Mouse (Mus musculus) lung, adult 2 months (tissue): ENCODE results near the gene Il1b. TPM values are rescaled to one million over a fixed set of nuclear protein-coding genes. Genes with fewer than 3 reads are reported as not detected.

Experiments used
- DNase-seq: peaks from one replicate; pipeline ENCODE4 v3.0.0; 2022
- H3K4me1 ChIP-seq: fragments of 200-500 bp; 2 replicates; pipeline ENCODE4 v1.6.1; 2011; ENCODE audit warnings: low read length; ENCODE audit not compliant: control insufficient read depth, insufficient read depth
- H3K4me3 ChIP-seq: fragments of 200-500 bp; replicated peaks from 2 replicates; pipeline ENCODE3; 2011; ENCODE audit warnings: low read depth, mild to moderate bottlenecking, control low read depth, low read length; ENCODE audit errors: extremely low read depth
- CTCF ChIP-seq: fragments of 200-500 bp; IDR thresholded peaks from 2 replicates; pipeline ENCODE4 v1.5.1; 2011; ENCODE audit warnings: mild to moderate bottlenecking, low read length, control low read depth; ENCODE audit not compliant: insufficient read depth
- POLR2A ChIP-seq: fragments of 200-500 bp; IDR thresholded peaks from 2 replicates; pipeline ENCODE4 v1.6.1; 2011; ENCODE audit warnings: low read depth, mild to moderate bottlenecking, control low read depth, low read length, borderline replicate concordance; ENCODE audit errors: extremely low read depth
- WGBS: fragments of 180-500 bp; shearing (Covaris S2); methylation state at CpG from one replicate; pipeline ENCODE4 v1.1.7; 2018; 5-methylcytosine and 5-hydroxymethylcytosine counted together
- polyA plus RNA-seq: library from polyadenylated mRNA; depleted of rRNA; stranded (reverse); fragments of >200 nt; gene quantifications from 2 replicates; pipeline ENCODE4 v1.2.3, GENCODE M21; 2012; rRNA removed

Il1b gene
- polyA plus RNA-seq, 1 experiment = 7.1 TPM

DNA sequence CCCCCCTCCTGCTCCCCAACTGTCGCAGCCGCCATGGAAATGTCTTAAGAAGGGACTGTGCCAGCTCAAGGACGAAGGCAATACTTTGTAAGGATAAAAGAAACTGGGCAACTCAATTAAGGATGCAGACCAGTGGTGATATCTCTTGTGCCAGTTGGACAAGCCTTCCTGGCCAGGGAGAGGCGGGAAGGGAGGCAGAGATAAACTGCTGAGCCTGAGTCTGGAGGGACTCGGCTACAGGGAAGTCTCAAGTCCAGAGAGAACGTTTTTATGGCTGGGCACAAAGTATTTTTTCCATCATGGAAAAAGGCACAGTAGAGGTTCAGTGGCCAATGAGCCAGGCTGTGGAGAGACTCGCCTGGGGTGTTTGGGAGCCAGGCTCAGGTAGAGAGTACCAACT is 40.9 kb downstream of the Il1b start:
- WGBS = 46% methylated on average over 7 of the region's 7 CpGs

DNA sequence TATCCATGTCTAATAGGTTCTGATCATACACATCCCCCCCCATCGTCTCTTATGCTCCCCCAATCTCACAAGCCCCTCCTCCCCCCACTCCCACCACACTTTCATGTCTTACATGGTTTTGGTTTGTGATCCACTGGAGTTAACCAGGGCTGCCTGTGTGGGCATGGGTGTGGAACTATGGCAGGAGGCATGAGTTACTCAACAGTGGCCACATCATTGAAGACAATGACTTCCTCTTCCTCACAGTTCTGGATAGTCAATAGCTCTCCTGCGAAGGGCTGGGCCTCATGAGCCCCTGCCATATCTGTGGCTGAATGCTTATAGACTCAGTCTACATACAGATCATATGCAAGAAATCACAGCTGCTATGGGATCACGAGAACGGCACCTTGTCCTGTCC is 42.7 kb downstream of the Il1b start:
- WGBS = 80% methylated on average over 4 of the region's 4 CpGs

More for the DNA sequence above, 40.9 kb downstream of the Il1b start:
- H3K4me1 ChIP-seq = peaks cover 8% of the 10 kb centered on the region
- DNase-seq = no peak
- H3K4me3 ChIP-seq = no peak overlapping the region
- TF ChIP-seq CTCF = no peak
- no peak for TF ChIP-seq POLR2A

DNA sequence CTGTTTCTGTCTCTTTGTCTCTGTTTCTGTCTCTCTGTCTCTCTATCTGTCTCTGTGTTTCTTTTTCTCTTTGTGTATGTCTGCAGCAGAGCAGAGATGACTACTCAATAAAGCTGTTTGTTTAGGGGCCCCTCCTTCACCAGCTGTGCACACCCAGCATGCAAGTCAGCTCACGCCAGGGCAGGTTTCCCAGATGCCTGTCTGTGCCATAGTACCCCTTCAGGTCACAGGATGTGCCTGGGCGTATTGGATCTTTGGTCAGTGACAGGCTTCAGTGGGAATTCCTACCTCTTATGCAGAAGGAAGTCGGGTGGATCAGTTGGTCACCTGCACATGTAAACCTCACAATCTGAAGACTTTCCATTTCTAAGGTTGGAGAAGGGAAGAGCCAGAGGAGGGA is 46.7 kb downstream of the Il1b start:
- WGBS = 64% methylated on average over 3 of the region's 3 CpGs
- no peak overlapping the region for H3K4me3 ChIP-seq
- no peaks in the 10 kb centered on the region; the same call in 1 of the 2 replicates for H3K4me1 ChIP-seq
- no peak for TF ChIP-seq POLR2A
- TF ChIP-seq CTCF = no peak
- DNase-seq = no peak

More for the DNA sequence above, 42.7 kb downstream of the Il1b start:
- TF ChIP-seq CTCF = no peak
- no peak for TF ChIP-seq POLR2A
- peaks cover 8% of the 10 kb centered on the region for H3K4me1 ChIP-seq
- no peak for DNase-seq
- H3K4me3 ChIP-seq = no peak overlapping the region

DNA sequence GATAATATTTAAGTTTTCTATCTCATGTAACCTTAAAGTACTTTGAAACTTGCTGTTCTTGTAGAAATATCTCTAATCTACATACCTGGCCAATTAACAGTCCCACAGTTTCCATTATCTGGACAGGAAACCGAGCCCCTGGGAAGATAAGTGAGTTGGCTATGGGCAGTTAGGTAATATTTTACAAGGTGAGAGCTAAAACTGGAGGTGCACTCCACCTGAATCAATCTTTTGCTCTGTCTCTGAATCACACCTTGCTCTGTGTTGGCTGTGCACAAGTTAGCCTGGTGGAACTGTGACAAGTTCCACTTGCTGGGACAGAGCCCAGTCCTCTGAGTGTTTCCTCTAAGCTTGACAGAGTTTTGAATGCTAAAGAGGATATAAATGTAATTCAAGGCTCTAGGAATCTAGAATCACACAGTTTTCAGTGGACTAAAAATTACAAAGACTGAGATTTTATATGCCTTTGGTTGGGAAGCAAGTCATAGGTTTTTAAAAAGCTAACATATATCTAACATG is 48.8 kb downstream of the Il1b start:
- no peak overlapping the region for H3K4me3 ChIP-seq
- TF ChIP-seq CTCF = no peak
- H3K4me1 ChIP-seq = no peaks in the 10 kb centered on the region
- DNase-seq = no peak
- 65% methylated on average over 1 of the region's 1 CpGs for WGBS

DNA sequence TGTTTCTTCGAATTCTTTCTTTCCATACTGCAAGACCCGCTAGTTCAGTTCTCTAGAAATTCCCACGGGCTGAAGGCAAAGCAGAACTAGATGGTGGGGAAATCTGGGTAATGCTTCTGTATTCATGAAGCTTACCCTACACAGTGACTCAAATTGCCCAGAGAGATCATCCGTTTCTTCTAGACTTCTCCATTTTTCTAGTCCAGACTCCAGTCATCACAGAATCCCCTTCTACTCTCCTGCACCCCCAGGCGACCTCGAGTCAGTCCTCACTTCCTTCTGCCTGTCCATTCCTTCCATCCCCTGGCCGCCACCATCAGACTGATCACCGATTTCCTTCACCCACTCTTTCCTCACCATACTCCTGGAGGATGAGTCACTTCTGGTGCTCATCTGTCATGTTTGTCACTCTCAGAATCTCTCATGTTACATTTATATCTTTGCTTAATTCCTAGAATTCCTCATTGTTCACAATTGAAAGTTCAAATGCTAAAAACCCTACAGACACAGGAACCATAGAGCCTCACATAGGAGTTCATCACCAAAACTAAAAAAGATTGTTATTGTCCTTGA is 50.8 kb downstream of the Il1b start:
- Histone ChIP-seq H3K4me1 (no peaks in the 10 kb centered on the region), H3K4me3 (no peak overlapping the region)
- 59% methylated on average over 8 of the region's 8 CpGs for WGBS
- no peak for DNase-seq
- TF ChIP-seq CTCF (no peak), POLR2A (no peak)

DNA sequence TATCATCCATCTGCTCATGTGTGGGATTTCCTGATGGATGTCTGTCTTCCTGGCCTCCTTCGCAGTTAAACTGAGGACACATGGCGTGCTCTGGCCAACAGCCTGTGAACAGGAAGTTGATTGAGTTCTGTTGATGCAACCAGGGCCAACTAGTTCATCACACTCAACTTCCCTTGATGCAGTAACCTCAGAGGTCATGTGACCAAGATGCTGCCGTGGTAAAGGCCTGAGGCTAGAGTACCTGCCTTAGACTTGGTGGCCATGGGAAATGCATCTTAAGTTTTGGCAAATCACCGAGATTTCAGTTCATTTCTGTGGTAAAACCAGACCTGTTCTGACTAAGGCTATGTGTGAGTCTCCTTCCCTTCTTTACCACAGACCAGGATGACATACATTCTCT is 55.1 kb downstream of the Il1b start:
- no peaks in the 10 kb centered on the region for H3K4me1 ChIP-seq
- no peak overlapping the region for H3K4me3 ChIP-seq
- 49% methylated on average over 4 of the region's 4 CpGs for WGBS
- DNase-seq = no peak
- TF ChIP-seq POLR2A (no peak), CTCF (no peak)

DNA sequence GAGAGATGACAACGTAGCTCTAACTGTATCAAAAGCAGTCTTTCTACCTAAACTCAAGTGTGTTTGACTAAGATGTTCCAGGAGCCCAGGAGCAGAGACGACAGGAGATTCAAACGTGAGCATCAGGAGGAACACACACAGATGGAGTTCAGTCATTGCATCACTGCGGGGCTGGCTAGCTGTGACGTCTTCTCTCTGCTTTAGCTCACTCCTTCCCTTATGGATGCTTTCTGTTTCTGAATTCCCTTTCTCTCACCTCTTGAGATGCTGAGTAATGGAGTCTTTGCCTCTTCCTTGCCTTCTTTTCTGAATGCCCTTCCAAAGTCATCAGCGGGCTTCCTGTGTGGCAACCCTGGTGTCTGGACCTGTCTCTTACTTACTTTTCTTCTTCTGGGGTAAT is 56.1 kb downstream of the Il1b start:
- 0 out of 2 replicates have a peak, but pooled peaks cover 2% of the 10 kb centered on the region for H3K4me1 ChIP-seq
- 71% methylated on average over 6 of the region's 6 CpGs for WGBS

More for the DNA sequence above, 56.1 kb downstream of the Il1b start:
- no peak for TF ChIP-seq POLR2A
- no peak for TF ChIP-seq CTCF
- DNase-seq = no peak
- H3K4me3 ChIP-seq = no peak overlapping the region

Other genes with a start within 250 kb of the Il1b start
- 22.5 and 24.7 TPM in 2 replicates for gene Chchd5, start 241.4 kb downstream of the Il1b start, polyA plus RNA-seq
- gene Slc20a1, start 172.4 kb downstream of the Il1b start, polyA plus RNA-seq = 17.1 and 23.3 TPM in 2 replicates
- gene Ckap2l, start 73.9 kb downstream of the Il1b start, polyA plus RNA-seq = 0.12 and 0.60 TPM in 2 replicates
- 1.3 and 2.7 TPM in 2 replicates for gene Il1a, start 61.2 kb downstream of the Il1b start, polyA plus RNA-seq
- gene F830045P16Rik, start 165.5 kb upstream of the Il1b start, polyA plus RNA-seq = not detected in 2 replicates
- 78.2 and 94.2 TPM in 2 replicates for gene Sirpa, start 221.7 kb upstream of the Il1b start, polyA plus RNA-seq